Mouse (Mus musculus) c-Kit-positive CD71-positive TER-119-negative erythroid progenitor cells, embryonic 14.5 days (primary cell): ENCODE results near the gene Il34.

Experiments used
- DNase-seq: peaks from one replicate; pipeline ENCODE4 v3.0.0-alpha.2; 2013; ENCODE audit warnings: low read depth

Gene Il34

DNA sequence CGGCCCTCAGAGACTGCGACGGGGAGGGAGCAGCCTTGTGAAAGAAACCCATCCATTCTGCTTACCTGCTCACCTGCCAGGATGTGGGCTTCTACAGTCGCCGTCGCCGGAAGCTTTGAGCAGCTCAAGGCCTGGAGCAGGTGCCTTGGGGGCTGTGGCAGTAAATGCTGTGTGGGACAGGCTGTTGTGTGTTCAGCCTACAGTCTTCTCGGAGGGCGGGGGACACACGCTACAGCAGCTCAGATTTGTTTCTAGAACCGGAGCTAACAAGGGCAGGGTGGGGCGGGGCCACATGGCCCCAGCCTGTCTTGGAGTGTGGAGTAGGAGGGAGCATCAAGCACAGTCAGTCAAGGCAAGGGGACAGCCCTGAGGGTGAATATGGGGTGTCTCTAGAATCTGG lies at the start of gene Il34:
Gene Il34, minus strand, starts transcription at position 256 of the 400 bp plus-strand sequence.
- no peak for DNase-seq

DNA sequence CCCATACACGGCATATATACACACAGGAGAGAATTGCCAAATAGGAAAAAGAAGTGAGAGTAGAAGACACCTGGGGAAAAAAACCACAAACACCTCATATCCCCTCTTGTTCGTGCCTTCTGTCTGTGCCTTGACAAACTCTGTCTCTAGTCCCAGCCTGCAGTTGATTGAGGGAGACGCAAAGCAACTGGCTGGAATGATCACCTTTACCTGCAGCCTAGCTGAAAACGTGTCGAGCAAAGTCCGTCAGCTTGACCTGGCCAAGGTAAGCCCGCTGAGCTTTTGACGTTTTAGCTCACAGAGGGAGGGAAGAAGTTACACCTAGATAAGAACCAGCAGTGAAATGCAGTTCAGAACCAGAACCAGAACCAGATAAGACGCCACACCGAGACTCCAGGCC lies 45.5 kb upstream of the Il34 start:
- DNase-seq = no peak

DNA sequence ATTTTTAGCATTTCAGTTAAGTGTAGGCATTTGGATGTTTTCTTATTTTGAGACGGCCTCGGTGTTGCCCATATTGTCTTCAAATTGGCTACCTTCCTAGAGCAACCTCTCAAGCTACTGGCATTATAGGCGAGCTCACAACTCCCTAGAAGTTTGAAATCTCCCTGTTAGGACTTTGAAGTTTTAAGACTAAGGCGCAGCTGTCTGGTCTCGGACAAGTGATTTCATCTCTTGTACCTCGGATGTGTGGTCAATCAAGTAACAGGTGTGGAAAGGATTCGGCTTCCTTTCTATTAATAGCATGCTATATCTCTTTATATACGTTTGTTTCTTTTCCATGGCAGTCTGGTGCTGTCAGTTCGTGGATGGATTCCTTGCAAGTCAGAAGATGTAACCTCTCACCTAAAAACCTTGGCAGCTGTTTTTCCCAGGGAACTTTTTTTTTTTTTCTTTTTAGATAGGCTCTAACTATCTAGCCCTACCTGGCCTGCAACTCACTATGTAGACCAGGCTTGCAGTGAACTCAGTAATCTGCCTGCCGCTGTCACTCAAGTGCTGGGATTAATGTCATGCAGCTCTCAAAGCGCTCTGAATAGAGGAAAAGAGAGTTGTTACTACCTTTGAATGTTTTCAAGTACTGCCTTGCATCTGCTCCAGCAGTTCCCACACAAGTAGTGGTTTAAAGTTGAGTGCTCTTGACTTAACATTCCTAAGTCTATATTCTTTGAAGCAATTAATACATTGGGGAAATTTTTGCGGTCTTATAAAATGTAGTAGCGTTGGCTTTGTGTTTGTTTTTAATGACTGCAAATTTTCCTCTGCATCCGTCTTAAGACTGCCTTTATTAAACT lies 42.1 kb upstream of the Il34 start:
- no peak for DNase-seq

DNA sequence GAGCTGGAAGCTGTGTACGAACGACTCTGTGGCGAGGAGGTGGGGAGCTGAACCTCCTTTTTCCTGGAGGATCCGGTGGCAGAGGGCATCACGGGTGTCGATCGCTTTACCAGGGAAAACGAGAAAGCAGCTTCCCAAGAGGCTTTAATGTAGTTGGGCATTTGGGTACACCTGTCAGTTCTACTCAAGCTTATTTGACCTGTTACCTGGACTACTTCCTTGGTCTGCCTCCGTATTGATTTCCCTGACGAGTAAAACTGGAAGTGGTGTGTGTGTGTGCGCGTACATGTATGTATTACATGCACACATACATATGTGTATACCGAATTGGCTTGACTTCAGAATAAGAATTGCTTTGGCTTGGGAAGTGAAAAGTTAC lies 41.4 kb upstream of the Il34 start:
- peak; percentile 30 for DNase-seq

DNA sequence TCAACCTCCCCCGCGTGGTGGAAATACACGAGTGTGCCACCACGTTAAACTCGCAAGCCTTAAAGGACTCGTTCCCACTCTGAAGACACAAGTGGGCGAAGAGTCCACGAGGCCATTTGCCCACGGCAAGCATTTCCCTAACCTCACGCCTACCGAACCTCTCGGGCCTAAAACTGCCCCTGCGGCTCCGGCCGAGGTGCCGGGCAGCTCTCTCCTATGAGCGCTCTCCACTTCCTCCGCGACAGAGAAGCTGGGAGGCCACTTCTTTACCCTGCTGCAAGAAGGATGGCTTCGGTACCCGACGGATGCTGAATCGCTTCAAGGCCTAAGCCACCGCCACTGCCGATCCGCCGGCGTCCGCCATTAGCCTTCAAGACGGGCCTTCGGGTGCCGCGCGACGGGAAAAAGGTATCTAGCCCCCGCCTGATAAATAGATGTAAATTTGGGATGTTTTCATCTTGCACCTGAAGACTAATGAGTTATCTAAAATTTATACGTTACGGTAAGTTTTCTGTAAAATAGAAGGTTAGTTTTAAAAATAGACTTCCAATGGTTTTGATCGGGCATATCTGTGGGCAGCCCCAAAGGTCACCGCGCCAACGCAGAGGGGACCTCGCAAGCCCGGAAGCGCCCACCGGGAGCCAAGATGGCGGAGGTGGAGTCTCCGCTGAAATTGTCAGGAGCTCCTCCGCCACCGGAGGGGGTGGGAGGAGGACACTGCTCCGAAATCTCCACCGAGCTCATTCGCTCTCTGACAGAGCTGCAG lies 40.9 kb upstream of the Il34 start, which contains the start of the genes Cog4 and Sf3b3:
Gene Cog4, plus strand, starts transcription at position 196 of the 766 bp plus-strand sequence.
Gene Sf3b3, minus strand, starts transcription at position 383 of the 766 bp plus-strand sequence.
- DNase-seq = peak; percentile 84

DNA sequence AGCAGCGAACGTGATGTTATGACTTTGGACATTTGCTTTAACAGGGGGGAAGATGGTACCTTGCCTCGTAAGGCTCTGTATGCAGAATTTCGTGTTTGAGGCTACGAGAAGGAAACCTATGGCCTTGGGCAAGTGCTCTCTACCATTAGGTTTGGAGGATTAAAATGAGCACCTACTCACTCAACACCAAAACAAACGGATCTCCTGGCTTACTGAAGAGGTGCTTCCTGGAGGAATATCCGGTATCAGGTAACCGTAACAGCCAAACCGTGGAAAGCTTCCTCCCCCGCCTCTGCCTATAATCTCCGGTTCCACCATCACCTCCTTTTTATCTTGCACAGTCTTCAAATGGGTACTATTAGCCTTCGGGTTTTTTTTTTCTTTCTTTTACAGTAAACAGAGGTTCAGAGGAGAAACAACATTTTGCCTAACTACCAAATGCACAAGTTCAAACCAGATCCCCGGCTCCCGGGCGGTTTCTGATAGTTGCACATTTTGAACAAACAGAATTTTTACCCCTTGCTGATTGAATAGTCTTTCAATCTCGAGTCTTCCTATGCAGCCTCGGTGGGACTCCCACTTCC lies 40.2 kb upstream of the Il34 start:
- peak; percentile 27 for DNase-seq

DNA sequence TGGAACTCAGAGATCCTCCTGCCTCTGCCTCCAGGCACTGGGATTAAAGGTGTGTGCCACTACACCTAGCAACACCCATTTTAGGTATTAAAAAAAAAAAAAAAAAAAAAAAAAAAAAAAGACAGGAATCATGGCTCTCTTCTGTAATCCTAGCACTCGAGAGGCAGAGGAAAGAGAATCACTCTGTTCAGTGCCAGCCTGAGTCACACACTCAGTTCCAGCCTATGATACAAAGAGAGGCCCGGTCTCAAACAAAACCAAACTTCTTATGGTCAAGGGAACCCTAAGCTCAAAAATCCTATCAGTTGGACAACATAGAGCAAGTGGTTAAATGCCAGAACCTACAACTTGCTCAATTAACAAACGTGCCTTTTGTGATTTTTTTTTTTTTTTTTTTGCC lies 39.2 kb upstream of the Il34 start:
- no peak for DNase-seq

DNA sequence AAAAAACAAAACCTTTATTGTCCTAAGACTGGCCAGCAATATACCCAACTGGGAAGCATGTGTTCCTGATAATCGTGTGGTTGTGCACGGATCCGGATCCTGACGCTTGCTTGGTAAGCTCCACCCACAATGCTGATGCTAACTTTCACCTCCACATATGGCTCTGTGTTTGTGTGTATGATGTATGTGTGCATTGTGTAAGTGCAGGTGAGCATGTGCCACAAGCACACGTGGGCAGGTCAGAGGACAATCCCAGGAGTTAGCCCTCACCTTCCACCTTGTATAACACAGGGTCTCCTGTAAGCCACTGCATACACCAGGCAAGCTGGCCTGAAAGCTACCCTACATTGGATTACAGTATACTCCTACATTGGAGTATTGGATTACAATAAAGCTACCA lies 37.5 kb upstream of the Il34 start:
- no peak for DNase-seq

DNA sequence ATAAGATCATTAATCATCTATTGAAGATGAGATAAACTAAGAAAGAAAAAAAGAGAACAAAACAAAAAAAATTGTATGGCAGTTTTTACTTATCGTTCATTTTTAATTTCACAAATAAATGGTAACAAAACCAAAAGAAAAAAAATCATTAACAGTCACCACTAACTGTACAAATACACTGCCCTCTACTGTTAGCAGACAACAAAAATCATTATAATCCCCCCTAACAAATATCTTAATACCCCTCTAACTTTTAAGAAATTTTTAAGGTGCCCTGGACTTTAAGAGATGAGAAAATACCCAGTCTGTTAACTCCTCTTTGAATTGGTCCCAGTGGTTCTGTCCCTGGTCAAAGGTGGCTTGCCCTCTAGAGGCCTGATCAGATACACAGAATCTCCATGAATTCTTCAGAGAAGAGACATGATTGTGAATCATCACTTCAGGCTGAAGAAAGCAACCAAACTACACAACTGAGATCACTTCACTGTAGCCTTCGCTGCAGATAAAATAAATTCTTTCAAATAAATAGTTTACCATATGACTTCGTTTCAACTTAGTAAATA lies 36.4 kb upstream of the Il34 start:
- DNase-seq = no peak

DNA sequence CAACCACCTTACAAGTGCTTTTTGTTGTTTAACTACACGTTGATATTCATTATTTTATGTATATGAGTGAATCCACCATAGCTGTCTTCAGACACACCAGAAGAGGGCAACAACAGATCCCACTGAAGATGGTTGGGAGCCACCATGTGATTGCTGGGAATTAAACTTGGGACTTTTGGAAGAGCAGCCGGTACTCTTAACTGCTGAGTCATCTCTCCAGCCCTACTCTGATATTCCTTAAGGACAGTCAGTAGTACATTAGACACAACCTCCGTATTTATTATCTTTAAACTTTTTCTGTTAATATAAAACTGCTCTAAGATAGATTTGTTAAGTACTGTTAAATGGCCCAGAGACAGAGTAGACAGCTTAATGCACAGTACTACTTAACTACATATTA lies 26.2 kb upstream of the Il34 start:
- no peak for DNase-seq

DNA sequence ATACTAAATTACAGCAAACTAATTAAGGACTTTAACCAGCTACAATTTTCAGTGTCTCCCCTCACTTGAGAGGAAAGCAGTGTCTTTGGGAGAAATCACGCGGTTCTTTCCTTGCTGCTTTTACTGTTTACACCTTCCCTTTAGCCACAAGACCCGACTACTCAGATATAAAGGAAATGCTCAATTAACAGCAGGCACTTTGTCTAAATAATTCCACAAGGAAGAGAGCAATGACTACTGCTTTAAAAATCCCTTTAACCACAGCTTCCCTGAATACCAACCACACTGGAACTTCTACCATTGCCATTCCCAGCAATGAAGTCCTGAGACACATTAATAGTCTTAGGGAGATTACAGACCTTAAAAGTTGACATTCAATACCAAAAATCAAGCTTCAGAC lies 22.8 kb upstream of the Il34 start:
- no peak for DNase-seq

DNA sequence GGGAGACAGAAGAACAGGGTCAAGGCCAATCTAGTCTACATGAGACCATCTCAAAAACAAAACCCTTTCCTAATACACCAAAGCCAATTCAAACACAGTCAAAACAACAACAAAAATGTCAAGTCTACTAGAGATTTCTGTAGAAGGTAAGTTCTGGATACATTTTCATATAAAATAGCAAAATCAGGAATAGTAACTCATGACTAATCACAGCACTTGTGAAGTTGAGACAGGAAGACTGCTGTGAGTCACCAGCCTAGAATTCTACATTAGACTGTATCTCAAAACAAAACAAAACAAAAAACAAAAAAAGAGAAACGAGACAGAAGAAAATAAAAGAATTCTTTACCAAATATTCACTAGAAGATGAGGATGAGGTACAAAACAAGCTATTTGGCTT lies 19.1 kb upstream of the Il34 start:
- DNase-seq = no peak

DNA sequence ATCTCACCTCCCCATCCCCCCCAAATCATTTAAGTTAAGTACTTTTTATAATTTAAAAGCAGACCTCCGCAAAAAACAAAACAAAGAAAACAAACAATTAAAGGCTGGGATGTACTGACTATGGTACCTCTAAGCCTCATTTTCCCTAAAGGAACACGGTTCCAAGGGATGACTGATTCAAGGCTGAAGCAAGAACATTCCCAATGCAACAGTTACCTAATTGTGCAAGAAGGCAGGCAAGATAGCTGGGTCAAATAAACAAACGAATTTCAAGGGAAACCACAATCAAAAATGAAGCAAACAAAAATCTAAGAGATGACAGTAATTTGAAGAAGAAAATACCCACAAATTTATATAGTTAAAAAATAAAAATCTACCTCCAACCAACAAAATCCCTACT lies 16.2 kb upstream of the Il34 start:
- DNase-seq = no peak

DNA sequence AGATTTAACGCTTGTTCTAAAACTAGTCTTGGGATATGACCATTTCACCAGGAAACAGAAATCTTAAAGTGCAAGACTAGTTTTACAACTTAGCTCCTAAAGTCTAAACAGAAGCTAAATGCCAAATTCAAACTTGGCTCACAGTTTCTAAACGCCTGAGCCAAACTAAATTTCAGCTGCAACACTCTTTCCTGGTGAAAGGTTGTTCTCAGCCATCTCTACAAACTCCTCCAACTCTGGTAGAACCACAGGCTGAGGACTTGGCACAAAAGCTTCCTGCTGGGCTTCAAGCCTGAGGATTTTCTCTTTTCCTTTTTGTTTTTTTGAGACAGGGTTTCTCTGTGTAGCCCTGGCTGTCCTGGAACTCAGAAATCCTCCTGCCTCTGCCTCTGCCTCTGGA lies 14.5 kb upstream of the Il34 start:
- DNase-seq = no peak

DNA sequence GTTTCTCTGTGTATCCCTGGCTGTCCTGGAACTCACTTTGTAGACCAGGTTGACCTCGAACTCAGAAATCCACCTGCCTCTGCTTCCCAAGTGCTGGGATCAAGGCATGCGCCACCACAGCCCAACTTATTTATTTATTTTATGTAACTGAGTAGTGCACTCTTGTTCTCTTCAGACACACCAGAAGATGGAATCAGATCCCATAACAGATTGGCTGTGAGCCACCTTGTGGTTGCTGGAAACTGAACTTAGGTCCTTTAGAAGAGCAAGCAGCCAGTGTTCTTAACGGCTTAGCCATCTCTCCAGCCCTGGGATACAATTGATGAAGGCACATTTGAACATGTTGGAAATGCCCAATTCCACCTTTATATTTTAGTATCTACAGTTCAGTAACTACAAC lies 12.9 kb upstream of the Il34 start:
- DNase-seq = no peak

DNA sequence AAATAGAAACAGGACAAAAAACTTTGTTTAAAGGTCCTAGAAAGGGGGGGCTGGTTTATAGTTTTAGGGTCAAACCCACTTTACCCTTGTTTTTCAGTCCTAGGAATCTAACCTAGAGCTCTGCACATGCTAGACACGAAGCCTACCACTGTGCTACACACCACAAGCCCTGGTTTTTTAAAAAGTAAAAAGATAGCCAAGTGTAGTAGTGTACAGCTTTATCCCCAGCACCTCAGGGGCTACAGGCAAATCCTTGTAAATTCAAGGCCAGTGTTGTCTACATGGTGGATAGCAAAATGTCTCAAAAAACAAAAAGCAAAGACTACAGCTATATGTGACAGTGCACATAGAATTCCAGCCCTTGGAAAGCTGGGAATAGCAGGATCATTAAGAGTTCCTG lies 11.3 kb upstream of the Il34 start:
- no peak for DNase-seq

DNA sequence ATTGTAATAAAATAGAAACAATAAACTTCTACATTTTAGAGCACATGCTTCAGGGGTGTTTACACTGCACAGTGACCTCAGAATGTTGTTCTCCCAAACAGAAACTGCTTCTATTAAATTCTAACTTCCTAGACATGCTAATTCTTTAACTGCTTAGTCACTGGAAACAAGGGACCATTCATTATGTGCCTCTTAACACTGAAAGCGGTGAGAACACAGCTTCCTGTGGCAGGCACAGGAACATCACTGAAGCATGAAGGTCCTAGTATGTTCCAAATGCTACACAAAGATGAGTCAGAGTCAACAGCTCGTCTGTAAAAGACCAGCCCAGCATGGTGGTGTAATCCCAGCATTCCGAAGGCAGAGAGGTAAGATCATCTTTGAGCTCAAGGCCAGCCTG lies 9.6 kb upstream of the Il34 start:
- DNase-seq = no peak

DNA sequence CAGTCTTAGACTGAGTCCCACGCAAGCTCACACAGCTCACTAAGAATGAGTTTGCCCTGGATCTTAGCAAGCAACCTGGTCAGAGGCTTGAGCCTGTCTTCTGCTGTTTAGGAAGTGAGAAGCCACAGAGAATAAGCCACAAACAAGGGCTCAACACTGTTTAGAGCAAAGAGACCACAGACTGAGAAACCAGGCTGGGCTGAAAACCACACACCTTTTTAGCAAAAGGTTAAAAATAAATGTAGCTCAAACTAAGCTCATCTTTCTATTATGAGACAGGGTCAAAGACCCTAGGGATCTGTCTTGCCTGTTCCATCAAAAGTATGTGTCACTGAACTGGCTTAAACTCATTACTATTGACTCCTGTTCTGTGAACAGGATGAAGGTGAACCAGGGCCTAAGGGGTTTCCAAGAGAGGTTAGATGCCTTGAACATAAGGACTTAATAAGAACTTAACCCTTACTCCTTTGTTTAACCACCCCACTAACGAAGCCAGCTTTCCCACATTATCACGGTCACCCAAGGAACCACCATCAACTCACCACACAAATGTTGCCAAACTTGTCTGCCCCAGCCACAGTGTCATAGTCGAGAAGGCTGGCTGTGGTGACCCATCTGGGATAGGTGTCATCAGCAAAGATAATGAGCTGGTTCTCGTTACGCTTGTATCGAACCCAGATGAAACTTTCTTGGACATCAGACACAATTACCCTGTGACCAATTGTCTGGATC lies 7.5 kb upstream of the Il34 start:
- no peak for DNase-seq

DNA sequence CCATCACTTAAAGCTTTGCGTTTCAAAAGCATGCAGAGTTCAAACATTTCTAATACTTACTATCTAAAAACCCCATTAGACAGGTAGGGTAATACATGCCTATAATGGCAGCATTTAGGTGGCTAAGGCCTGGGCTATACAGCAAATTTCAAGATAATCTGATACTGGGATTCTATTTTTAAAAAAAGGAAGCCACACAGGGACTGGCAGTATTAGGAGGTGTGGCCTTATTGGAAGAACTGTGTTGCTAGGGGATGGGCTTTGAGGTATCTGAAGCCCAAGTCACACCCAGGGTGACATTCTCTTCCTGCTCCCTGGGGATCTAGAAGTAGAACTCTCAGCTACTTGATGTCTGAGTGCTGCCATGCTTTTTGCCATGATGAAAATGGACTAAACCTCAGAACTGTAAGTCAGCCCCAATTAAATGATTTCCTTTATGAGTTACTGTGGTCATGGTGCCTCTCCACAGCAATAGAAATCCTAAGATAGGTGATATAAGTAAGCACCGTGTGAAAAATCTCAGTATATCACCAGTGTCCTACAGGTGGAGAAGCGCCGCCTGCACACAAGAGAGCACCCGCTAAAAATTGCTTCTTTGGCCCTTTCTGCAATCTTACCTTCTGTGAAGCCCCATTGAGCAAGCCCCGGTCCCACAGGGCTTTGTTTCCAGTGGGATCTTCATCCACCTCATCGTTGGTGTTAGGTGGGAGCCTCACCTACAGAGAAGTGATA lies 6.8 kb upstream of the Il34 start:
- no peak for DNase-seq

DNA sequence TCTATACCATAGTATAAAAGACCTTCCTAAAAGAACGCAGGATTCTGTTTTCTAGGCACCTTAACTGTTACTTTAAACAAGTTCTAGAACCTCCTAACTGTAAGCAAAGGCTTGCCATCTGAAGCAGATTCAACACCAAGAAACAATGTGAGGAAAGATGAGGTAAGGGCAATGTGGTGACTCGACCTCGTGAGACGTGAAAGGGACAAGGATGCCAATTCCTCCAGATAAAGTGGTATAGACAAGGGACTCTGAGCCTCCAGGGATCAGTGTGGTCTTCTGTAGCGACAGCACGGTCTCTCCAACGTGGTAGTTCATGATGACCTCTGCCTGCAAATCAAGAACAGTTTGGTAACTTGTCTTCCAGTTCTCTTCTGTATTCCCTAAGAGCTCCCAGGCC lies 6.1 kb upstream of the Il34 start:
- no peak for DNase-seq

DNA sequence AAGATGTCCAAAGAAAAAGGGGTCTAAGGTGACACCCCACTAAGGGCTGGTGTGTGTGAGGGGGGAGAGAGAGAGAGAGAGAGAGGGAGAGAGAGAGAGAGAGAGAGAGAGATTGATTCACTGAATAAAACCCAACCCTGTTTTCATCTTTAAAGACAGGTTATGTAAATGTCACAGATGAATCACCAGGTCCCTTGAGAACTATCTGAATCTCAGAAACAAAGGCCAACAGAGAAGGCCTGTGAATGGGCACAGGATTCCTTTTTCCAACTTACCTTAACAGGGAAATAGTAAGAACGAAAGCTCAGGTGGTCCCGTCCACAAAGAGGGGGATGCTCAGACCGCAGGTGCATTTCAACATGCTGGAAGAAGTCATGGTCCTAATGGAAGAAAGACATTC lies 5.4 kb upstream of the Il34 start:
- DNase-seq = no peak
